Mouse (Mus musculus) midbrain, postnatal 0 days (tissue): ENCODE measurements around the gene Pla2g3. TPM values are rescaled to one million over a fixed set of nuclear protein-coding genes. Genes with fewer than 3 reads are reported as not detected.

Experiments
- ATAC-seq: fragments of 200-750 bp; cut with Nextera tagmentation; 2 replicates; pipeline ENCODE4 v1.8.0; 2017; ENCODE audit warnings: moderate number of reproducible peaks, mild to moderate bottlenecking, moderate TSS enrichment, moderate library complexity; ENCODE audit not compliant: low FRiP score
- DNase-seq: peaks from one replicate; pipeline ENCODE4 v3.0.0-alpha.2; 2015; ENCODE audit warnings: low spot score
- H3K27ac ChIP-seq: fragments of 300-500 bp; sonication (generic); 2 replicates; pipeline ENCODE4 v1.5.1; 2014; ENCODE audit warnings: low read depth, mild to moderate bottlenecking, low read length, mixed read lengths
- H3K27me3 ChIP-seq: fragments of 300-500 bp; sonication (generic); 2 replicates; pipeline ENCODE4 v1.6.1; 2014; ENCODE audit warnings: low read length, control low read depth, mixed read lengths; ENCODE audit not compliant: insufficient read depth
- H3K36me3 ChIP-seq: fragments of 300-500 bp; sonication (generic); 2 replicates; pipeline ENCODE4 v1.6.1; 2014; ENCODE audit warnings: low read length, control low read depth, mixed read lengths; ENCODE audit not compliant: insufficient read depth
- H3K4me1 ChIP-seq: fragments of 300-500 bp; sonication (generic); 2 replicates; pipeline ENCODE4 v1.6.1; 2014; ENCODE audit warnings: mild to moderate bottlenecking, control low read depth, antibody characterized with exemption, low read length, mixed read lengths; ENCODE audit not compliant: insufficient read depth
- H3K4me2 ChIP-seq: fragments of 300-500 bp; sonication (generic); 2 replicates; pipeline ENCODE4 v1.6.1; 2014; ENCODE audit warnings: low read depth, mild to moderate bottlenecking, low read length, mixed read lengths; ENCODE audit not compliant: poor library complexity, severe bottlenecking
- H3K4me3 ChIP-seq: fragments of 300-500 bp; sonication (generic); 2 replicates; pipeline ENCODE4 v1.5.1; 2014; ENCODE audit warnings: low read depth, mild to moderate bottlenecking, low read length, moderate library complexity
- H3K9ac ChIP-seq: fragments of 300-500 bp; sonication (generic); replicated peaks from 2 replicates; pipeline ENCODE4 v1.6.1; 2014; ENCODE audit warnings: mild to moderate bottlenecking, low read length, moderate library complexity, mixed read lengths; ENCODE audit not compliant: poor library complexity, severe bottlenecking
- H3K9me3 ChIP-seq: fragments of 300-500 bp; sonication (generic); 2 replicates; pipeline ENCODE4 v1.6.1; 2016; ENCODE audit warnings: low read length, control low read depth
- CTCF ChIP-seq: IDR thresholded peaks from 2 replicates; pipeline ENCODE4 v1.5.1; 2016; ENCODE audit warnings: antibody characterized with exemption, mild to moderate bottlenecking
- WGBS: fragments of 180-500 bp; shearing (Covaris S2); extraction: QIAGEN DNeasy Blood & Tissue Kit; methylation state at CpG from one replicate; pipeline ENCODE4 v1.1.7; 2014; 5-methylcytosine and 5-hydroxymethylcytosine counted together
- polyA plus RNA-seq: library from polyadenylated mRNA; unstranded; fragments of >200 nt; fragmentation: Nextera tagmentation; extraction: Ambion mirVana; gene quantifications from 2 replicates; pipeline ENCODE4 v1.2.1, GENCODE M21; 2015
- total RNA-seq: library from RNA; depleted of rRNA; stranded (reverse); fragments of >200 nt; gene quantifications from 2 replicates; pipeline ENCODE4 v1.2.3, GENCODE M21; 2014

Gene Pla2g3
- total and polyA plus RNA-seq, 2 experiments from 2014 or later = 15.4 to 33.1 TPM

DNA sequence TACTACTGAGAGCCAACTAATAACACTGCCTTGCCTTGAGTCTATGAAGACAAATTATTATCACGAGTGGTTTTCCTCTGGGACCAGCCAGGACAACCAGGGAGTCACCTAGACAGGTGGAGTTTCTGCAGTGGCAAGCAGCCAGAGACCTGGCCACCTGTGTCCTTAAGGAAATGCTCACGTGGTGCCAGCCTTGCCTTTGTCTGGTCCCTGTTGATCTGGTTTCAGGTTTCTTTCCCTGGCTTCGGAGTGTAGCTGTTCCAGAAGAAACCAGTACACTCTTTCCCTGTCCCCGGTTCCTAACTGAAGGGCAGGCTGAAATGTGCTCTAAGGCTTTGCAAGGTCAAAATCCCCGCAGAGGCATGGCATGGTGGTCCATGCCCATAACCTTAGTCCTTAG lies 8.7 kb downstream of the Pla2g3 start:
- DNase-seq = no peak
- no peaks in the 10 kb centered on the region for H3K4me1 ChIP-seq
- no peak overlapping the region for H3K4me3 ChIP-seq
- no peaks in the 10 kb centered on the region for H3K27me3 ChIP-seq
- no peaks in the 10 kb centered on the region for H3K9me3 ChIP-seq
- no peak for TF ChIP-seq CTCF
- H3K9ac ChIP-seq = no peak overlapping the region
- no peak overlapping the region for H3K4me2 ChIP-seq
- no peak overlapping the region for H3K27ac ChIP-seq
- peaks cover 7% of the 10 kb centered on the region; the same call in 1 of the 2 replicates for H3K36me3 ChIP-seq
- ATAC-seq = no peak
- WGBS = 60% methylated on average over 5 of the region's 5 CpGs

DNA sequence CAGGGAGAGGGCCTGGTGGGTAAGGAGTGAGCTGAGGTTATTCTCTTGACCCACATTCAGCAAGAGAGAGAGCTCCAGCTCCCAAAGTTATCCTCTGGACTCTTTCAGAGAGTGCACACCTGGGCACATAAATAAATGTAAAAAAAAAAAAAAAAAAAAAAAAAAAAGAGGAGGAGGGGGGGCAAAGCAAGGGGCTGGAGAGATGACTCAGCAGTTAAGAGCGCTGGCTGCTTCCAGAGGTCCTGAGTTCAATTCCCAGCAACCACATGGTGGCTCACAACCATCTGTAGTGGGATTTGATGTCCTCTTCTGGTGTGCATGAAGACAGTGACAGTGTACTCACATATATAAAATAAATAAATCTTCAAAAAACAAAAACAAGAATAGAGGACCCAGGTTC lies 9.2 kb downstream of the Pla2g3 start:
- Histone ChIP-seq H3K9ac (no peak overlapping the region), H3K4me3 (no peak overlapping the region), H3K27ac (no peak overlapping the region), H3K4me1 (no peaks in the 10 kb centered on the region), H3K36me3 (peaks cover 9% of the 10 kb centered on the region; the same call in 1 of the 2 replicates), H3K9me3 (no peaks in the 10 kb centered on the region), H3K27me3 (no peaks in the 10 kb centered on the region), H3K4me2 (no peak overlapping the region)
- no peak for DNase-seq
- TF ChIP-seq CTCF = no peak
- 100% methylated on average over 1 of the region's 1 CpGs for WGBS
- no peak for ATAC-seq

- ATAC-seq (no peak), DNase-seq (no peak)
- H3K4me1 ChIP-seq = 0 out of 2 replicates have a peak, but pooled peaks cover 6% of the 10 kb centered on the region
- H3K27ac ChIP-seq = no peak overlapping the region
- 84% methylated on average over 17 of the region's 17 CpGs for WGBS
- no peaks in the 10 kb centered on the region for H3K27me3 ChIP-seq
- no peaks in the 10 kb centered on the region for H3K9me3 ChIP-seq
- no peak for TF ChIP-seq CTCF
- H3K9ac ChIP-seq = no peak overlapping the region
- H3K4me3 ChIP-seq = no peak overlapping the region
- peaks cover 11% of the 10 kb centered on the region; the same call in 1 of the 2 replicates for H3K36me3 ChIP-seq
- no peak overlapping the region for H3K4me2 ChIP-seq
Measured at GRCm38 (mm10) chr11:3502057-3502456, 14.0 kb downstream of the Pla2g3 start.

DNA sequence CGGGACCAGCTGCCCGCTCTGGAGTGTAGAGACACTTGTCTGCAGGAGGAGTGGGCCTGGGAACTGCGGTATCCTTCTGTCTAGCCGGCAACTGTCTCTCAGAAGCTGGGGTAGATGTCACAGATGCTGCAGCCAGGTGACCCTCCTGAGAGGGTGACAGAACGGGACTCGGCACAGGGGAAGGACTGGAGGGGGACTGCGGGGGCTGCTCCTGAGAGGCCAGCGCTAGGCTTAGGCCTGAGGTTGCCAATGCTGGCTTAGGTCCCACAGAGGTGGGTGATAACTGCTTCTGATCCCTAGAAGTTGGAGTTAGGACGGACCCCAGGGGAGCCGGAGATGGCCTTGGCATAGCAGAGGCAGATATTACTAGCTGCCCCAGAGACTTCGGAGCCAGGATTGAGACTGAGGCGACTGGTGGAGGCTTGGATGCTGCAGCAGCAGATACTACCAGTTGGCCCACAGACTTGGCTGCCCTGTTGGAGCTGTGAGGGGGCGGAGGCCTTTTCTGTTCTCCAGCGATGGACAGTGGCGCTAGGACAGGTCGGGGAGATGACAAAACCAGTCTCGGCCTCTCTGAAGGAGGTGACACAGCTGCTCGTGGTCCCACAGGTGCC lies 14.5 kb downstream of the Pla2g3 start:
- DNase-seq (no peak), ATAC-seq (no peak)
- no peak overlapping the region for H3K4me3 ChIP-seq
- H3K36me3 ChIP-seq = peaks cover 11% of the 10 kb centered on the region; the same call in 1 of the 2 replicates
- no peak overlapping the region for H3K4me2 ChIP-seq
- H3K4me1 ChIP-seq = 0 out of 2 replicates have a peak, but pooled peaks cover 6% of the 10 kb centered on the region
- no peak for TF ChIP-seq CTCF
- no peak overlapping the region for H3K27ac ChIP-seq
- WGBS = 85% methylated on average over 18 of the region's 18 CpGs
- H3K9ac ChIP-seq = no peak overlapping the region
- no peaks in the 10 kb centered on the region for H3K9me3 ChIP-seq
- no peaks in the 10 kb centered on the region for H3K27me3 ChIP-seq

GRCm38 (mm10) chr11:3503755-3504693 lies 15.9 kb downstream of the Pla2g3 start:
- peak overlapping the region; percentile 50 for H3K4me2 ChIP-seq
- peak overlapping the region; percentile 51 for H3K9ac ChIP-seq
- peak overlapping the region; percentile 43 for H3K4me3 ChIP-seq
- DNase-seq (no peak), ATAC-seq (no peak)
- no peak overlapping the region for H3K27ac ChIP-seq
- no peak for TF ChIP-seq CTCF
- 0 out of 2 replicates have a peak, but pooled peaks cover 6% of the 10 kb centered on the region for H3K4me1 ChIP-seq
- H3K36me3 ChIP-seq = peaks cover 11% of the 10 kb centered on the region; the same call in 1 of the 2 replicates
- WGBS = 73% methylated on average over 11 of the region's 11 CpGs
- no peaks in the 10 kb centered on the region for H3K9me3 ChIP-seq
- H3K27me3 ChIP-seq = no peaks in the 10 kb centered on the region

GRCm38 (mm10) chr11:3508226-3508625 lies 20.1 kb downstream of the Pla2g3 start:
- WGBS = 53% methylated on average over 7 of the region's 7 CpGs
- no peak for TF ChIP-seq CTCF
- 0 out of 2 replicates have a peak, but pooled peaks cover 6% of the 10 kb centered on the region for H3K4me1 ChIP-seq
- no peak overlapping the region for H3K9ac ChIP-seq
- H3K27me3 ChIP-seq = no peaks in the 10 kb centered on the region
- ATAC-seq (no peak), DNase-seq (no peak)
- no peak overlapping the region for H3K4me2 ChIP-seq
- H3K9me3 ChIP-seq = no peaks in the 10 kb centered on the region
- H3K36me3 ChIP-seq = no peaks in the 10 kb centered on the region
- H3K4me3 ChIP-seq = no peak overlapping the region
- H3K27ac ChIP-seq = no peak overlapping the region
